Mouse (Mus musculus) megakaryocyte, embryonic 14.5 days (primary cell): ENCODE data around the gene Eng. TPM values are rescaled to one million over a fixed set of nuclear protein-coding genes. Genes with fewer than 3 reads are reported as not detected.

ENCODE experiments used
- H3K27me3 ChIP-seq: replicated peaks from 2 replicates; pipeline ENCODE3; 2012; ENCODE audit warnings: inconsistent platforms
- H3K36me3 ChIP-seq: replicated peaks from 2 replicates; pipeline ENCODE3; 2012; ENCODE audit warnings: low read length, inconsistent platforms, mixed read lengths
- H3K4me1 ChIP-seq: 2 replicates; pipeline ENCODE4 v1.6.1; 2012; ENCODE audit warnings: inconsistent platforms
- H3K4me3 ChIP-seq: replicated peaks from 2 replicates; pipeline ENCODE3; 2012; ENCODE audit warnings: moderate library complexity, mild to moderate bottlenecking, inconsistent platforms
- H3K9me3 ChIP-seq: 2 replicates; pipeline ENCODE4 v1.6.1; 2012; ENCODE audit warnings: inconsistent platforms
- FLI1 ChIP-seq: IDR thresholded peaks from 2 replicates; pipeline ENCODE4 v1.6.1; 2012; ENCODE audit warnings: low read length, inconsistent platforms, mixed read lengths
- GATA1 ChIP-seq: IDR thresholded peaks from 3 replicates; pipeline ENCODE4 v1.6.1; 2012; ENCODE audit warnings: mixed read lengths, low read length, inconsistent platforms, borderline replicate concordance
- polyA plus RNA-seq: library from polyadenylated mRNA; stranded (reverse); fragments of >175 nt; gene quantifications from 2 replicates; pipeline ENCODE4 v1.2.3, GENCODE M21; 2012; ENCODE audit warnings: low replicate concordance; ENCODE audit not compliant: insufficient read depth

Gene Eng
- polyA plus RNA-seq, 1 experiment = 90.6 TPM

DNA sequence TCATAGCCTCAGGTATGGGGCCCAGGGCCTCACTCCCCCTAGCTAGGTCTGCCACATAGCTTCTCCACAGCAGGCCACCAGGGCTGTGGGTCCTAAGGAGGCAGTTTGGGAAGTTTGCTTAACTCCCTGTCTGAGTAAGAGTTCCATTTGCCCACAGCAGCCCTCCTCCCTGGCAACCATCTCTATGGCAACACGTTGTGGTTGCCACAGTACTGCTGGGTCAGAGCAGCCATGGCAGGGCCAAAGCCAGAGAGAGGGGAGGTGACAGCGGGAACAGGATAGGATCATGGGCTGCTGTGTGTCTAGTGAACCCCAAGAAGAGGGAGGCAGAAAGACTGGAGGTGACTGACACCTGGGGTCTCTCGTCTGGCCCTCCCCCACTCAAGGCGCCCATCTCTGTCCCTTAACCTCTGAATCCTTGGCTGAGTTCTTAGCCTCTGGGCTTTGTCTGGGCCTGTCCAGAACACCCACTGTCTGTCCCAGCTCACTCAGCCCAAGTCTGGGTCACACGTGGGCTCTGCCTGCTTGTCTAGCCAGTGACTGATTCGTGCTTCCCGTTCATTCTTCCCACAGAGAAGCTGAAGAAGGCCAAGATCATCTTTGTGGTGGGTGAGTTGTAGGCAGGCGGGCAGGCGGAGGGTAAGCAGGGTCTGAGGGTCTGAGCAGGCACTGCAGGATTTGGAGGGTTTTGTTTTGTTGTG, 17.0 kb upstream of the Eng start:
- Histone ChIP-seq H3K4me1 (peaks cover 100% of the 10 kb centered on the region), H3K36me3 (peaks cover 34% of the 10 kb centered on the region), H3K27me3 (peaks cover 2% of the 10 kb centered on the region), H3K4me3 (peak overlapping the region; percentile 85), H3K9me3 (no peaks in the 10 kb centered on the region)
- no peak for TF ChIP-seq GATA1

DNA sequence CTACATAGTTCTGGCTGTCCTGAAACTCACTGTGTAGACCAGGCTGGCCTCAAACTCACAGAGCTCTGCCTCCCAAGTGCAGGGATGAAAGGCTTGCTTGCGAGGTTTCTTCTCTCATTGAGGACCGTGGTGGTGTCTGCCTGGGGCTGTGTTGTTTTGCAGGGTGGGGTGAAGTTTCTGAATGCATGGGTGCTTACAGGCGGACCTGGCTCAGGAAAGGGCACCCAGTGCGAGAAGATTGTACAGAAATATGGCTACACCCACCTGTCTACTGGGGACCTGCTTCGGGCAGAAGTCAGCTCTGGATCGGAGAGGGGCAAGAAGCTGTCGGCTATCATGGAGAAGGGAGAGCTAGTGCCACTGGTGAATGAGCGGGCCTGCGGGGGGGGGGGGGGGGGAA, 16.4 kb upstream of the Eng start:
- Histone ChIP-seq H3K4me3 (peak overlapping the region; percentile 85), H3K27me3 (peaks cover 2% of the 10 kb centered on the region), H3K36me3 (peaks cover 40% of the 10 kb centered on the region), H3K4me1 (peaks cover 100% of the 10 kb centered on the region), H3K9me3 (no peaks in the 10 kb centered on the region)
- TF ChIP-seq GATA1 = no peak
- TF ChIP-seq FLI1 = no peak

DNA sequence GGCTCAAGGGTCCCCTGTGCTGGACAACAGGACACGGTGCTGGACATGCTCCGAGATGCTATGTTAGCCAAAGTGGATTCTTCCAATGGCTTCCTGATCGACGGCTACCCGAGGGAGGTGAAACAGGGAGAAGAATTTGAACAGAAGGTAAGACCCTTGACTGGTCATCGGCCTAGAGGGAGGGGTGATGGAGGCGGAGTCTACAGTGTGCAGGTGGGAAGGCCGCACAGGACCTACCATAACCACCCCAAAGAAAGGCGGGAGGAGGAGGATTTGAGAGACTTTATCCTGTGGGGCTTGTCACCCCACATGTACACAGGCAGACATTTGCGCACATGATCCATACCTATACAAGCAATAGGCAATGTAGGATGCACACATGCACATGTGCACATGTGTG, 15.3 kb upstream of the Eng start:
- TF ChIP-seq FLI1 (no peak), GATA1 (no peak)
- Histone ChIP-seq H3K4me3 (peak overlapping the region; percentile 73), H3K36me3 (peaks cover 42% of the 10 kb centered on the region), H3K4me1 (peaks cover 94% of the 10 kb centered on the region), H3K27me3 (peaks cover 2% of the 10 kb centered on the region), H3K9me3 (no peaks in the 10 kb centered on the region)

DNA sequence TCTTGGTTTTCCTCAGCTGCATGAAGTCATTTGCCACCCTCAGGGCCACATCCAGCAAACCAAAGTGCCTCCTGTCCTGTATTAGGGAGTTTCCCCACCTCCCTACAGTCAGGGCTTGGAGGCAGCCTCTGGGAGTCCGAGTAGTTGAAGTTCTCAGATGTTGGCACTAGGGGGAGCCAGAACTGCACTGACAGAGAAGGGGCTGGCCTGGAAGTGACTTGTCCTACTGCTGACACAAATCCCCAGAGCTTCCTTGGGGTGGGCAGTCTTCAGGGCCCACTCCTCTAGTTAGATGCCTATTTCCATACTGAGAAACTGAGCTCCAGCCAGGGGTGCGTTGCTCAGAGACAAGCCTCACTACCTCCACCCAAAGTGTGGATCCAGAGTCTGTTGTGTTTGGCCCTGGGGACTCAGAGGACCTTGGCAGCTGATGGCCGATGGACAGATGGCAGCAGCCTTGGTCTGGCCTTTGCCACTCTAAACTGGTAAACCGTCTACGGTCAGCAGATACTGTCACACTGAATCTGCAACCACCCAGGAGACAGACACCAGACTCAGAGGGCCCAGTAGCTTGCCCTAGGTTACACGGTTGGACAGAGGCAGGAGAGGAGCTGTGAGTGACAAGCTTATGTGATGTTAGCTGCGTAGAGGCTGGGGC, 14.5 kb upstream of the Eng start:
- no peak for TF ChIP-seq GATA1
- Histone ChIP-seq H3K4me1 (peaks cover 94% of the 10 kb centered on the region), H3K27me3 (peaks cover 2% of the 10 kb centered on the region), H3K9me3 (no peaks in the 10 kb centered on the region), H3K36me3 (peaks cover 42% of the 10 kb centered on the region), H3K4me3 (peak overlapping the region; percentile 11)

DNA sequence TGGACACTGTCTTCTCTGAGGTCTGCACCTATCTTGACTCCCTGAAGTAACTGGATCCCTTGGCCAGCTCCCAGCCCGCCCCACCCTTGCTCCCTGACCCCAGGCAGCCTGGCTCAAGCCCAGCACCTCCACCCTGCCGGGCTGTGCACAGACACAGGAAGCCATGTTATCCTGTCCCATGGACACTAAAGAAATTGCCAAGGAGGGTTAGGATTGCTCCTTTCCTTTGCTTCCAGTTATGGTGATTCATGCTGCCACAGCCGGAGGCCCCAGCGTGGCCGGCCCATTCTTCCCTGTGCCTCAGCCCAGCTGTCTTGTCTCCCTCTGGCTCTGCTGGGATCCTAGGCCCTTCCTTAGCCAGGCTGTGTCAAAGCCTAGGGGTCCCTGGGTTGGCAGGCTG, 12.7 kb upstream of the Eng start:
- TF ChIP-seq GATA1 (no peak), FLI1 (no peak)
- H3K36me3 ChIP-seq = peaks cover 42% of the 10 kb centered on the region
- peaks cover 2% of the 10 kb centered on the region for H3K27me3 ChIP-seq
- no peak overlapping the region for H3K4me3 ChIP-seq
- H3K9me3 ChIP-seq = no peaks in the 10 kb centered on the region
- H3K4me1 ChIP-seq = peaks cover 92% of the 10 kb centered on the region

GRCm38 (mm10) chr2:32634277-32635105, 11.9 kb upstream of the Eng start:
- Histone ChIP-seq H3K27me3 (peaks cover 2% of the 10 kb centered on the region), H3K36me3 (peaks cover 42% of the 10 kb centered on the region), H3K9me3 (no peaks in the 10 kb centered on the region), H3K4me3 (no peak overlapping the region), H3K4me1 (peaks cover 92% of the 10 kb centered on the region)
- TF ChIP-seq FLI1 = no peak
- TF ChIP-seq GATA1 = no peak

DNA sequence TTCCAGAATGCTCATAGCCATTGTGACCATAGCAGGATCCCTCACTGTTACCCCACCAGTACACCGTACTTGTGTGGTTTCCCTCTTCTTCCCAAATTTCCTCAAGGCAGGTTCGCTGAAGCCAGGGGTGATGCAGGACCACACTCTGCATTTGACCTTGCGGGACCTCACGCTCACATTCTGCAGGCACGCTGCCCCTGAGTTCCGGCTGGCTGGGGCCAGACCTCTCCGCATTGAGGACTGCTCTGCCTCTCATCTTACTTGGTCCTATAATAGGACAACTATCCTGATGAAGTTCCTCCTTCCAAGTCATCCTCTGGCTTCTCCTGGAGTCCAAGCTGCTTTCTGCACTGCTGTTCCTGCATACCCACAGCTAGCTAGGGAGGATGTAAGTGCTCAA, 9.8 kb upstream of the Eng start:
- H3K36me3 ChIP-seq = peaks cover 31% of the 10 kb centered on the region
- TF ChIP-seq GATA1 = no peak
- TF ChIP-seq FLI1 = no peak
- H3K9me3 ChIP-seq = no peaks in the 10 kb centered on the region
- H3K27me3 ChIP-seq = no peaks in the 10 kb centered on the region
- H3K4me3 ChIP-seq = no peak overlapping the region
- H3K4me1 ChIP-seq = peaks cover 87% of the 10 kb centered on the region

- TF ChIP-seq FLI1 (no peak), GATA1 (no peak)
- Histone ChIP-seq H3K27me3 (no peaks in the 10 kb centered on the region), H3K4me1 (peaks cover 87% of the 10 kb centered on the region), H3K4me3 (peak overlapping the region; percentile 85), H3K9me3 (no peaks in the 10 kb centered on the region), H3K36me3 (peaks cover 22% of the 10 kb centered on the region)
Observed at GRCm38 (mm10) chr2:32637778-32638281, 8.6 kb upstream of the Eng start.

GRCm38 (mm10) chr2:32639632-32640031, 6.8 kb upstream of the Eng start:
- peaks cover 87% of the 10 kb centered on the region for H3K4me1 ChIP-seq
- TF ChIP-seq GATA1 (no peak), FLI1 (no peak)
- H3K27me3 ChIP-seq = no peaks in the 10 kb centered on the region
- peaks cover 6% of the 10 kb centered on the region for H3K36me3 ChIP-seq
- H3K4me3 ChIP-seq = no peak overlapping the region
- H3K9me3 ChIP-seq = no peaks in the 10 kb centered on the region

DNA sequence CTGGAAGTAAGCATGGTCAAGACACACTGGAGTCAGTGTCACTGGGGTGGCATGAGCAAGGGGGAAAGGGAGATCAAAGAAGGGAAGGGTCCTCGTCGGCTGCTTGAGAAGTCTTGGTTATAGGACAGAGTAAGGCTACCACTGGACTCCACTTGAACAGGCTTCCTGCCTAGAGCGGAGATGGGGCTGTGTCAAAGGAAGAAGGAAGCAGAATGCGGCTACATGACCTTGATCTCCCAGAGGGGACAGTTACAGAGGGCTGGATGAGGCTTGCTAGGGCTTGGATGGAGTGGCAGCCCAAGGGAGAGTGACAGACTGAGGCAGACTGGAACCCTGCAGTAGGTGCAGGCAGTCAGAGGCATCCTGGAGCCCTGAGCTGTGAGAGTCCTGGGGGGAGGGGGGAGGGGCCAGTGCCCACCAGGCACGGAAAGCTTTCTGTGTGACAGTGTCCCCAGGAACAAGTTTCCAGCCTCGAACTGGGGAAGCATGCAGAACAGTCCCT, 5.8 kb upstream of the Eng start:
- Histone ChIP-seq H3K9me3 (no peaks in the 10 kb centered on the region), H3K4me3 (peak overlapping the region; percentile 53), H3K36me3 (no peaks in the 10 kb centered on the region), H3K27me3 (no peaks in the 10 kb centered on the region), H3K4me1 (peaks cover 91% of the 10 kb centered on the region)
- TF ChIP-seq GATA1 (no peak), FLI1 (no peak)
